Mouse (Mus musculus) left cerebral cortex, adult 2 months (tissue): ENCODE measurements at regions not wholly inside any gene's neighbourhood (a gene's known extent, or its start where the extent isn't known, plus 50 kb on each side); places are given as distances from the start of the nearest gene placed in this dataset.

ENCODE experiments used
- DNase-seq, 2 experiments: peaks; one replicate each; pipeline ENCODE4 v3.0.0; 2021 to 2022; ENCODE audit warnings: low spot score in 2 of 2, mixed read lengths in 1 of 2; ENCODE audit errors: extremely low spot score in 1 of 2
- H3K27ac ChIP-seq: fragments of 200-600 bp; 2 replicates; pipeline ENCODE4 v1.8.1; 2022
- H3K4me3 ChIP-seq: fragments of 200-600 bp; 2 replicates; pipeline ENCODE4 v1.8.1; 2022
- CTCF ChIP-seq: fragments of 200-600 bp; IDR thresholded peaks from 2 replicates; pipeline ENCODE4 v1.8.1; 2022; ENCODE audit warnings: antibody characterized with exemption, mild to moderate bottlenecking, moderate library complexity
- intact Hi-C: fragments of 180-260 bp; cut with DNase I; formaldehyde crosslinking; loops from one replicate; pipeline ENCODE4 v1.15.1; 2025

DNA sequence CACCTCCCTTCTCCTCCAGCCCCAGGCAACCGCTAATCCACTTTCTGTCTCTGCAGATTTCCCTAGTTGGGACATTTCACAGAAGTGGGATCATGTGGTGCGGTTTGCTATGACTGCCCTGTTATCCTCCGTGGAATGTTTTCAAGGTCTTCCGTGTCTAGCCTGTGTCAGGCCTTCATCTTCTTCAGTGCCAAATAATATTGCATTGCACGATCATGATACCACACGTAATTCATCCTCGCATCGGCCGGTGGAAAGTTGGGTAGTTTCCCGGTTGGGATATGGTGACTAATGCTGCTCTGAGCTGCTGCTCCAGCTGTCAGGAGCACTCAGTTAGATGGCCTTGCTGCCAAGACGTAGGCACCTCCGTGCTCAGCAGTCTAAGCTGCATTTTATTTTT is 55.3 kb upstream of the Otos start:
- Histone ChIP-seq H3K27ac (no peak overlapping the region), H3K4me3 (no peak overlapping the region)
- TF ChIP-seq CTCF = no peak
- no peak for DNase-seq
- intact Hi-C loops = no loop called here

DNA sequence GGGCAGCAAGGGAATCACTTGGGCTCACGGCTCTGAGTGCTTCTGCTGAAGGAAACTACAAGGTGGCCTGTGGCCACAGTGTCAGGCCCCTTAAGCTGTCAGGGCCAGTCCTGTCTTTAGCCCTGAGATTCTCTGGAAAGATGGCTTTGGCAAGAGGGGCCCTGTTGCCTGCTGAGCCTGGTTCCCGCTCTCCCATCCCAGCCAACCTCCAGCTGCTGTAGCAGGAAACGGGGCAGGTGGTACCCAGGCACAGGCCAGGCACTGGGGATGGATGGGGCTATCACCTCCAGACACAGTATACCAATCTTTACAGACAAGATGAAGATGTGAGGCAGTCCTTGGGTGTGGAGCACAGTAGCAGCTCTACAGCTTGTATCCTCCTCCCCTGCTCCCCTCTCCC is 54.6 kb upstream of the Otos start:
- no peak for DNase-seq
- H3K27ac ChIP-seq = no peak overlapping the region
- no peak for TF ChIP-seq CTCF
- H3K4me3 ChIP-seq = no peak overlapping the region
- intact Hi-C loops = no loop called here

DNA sequence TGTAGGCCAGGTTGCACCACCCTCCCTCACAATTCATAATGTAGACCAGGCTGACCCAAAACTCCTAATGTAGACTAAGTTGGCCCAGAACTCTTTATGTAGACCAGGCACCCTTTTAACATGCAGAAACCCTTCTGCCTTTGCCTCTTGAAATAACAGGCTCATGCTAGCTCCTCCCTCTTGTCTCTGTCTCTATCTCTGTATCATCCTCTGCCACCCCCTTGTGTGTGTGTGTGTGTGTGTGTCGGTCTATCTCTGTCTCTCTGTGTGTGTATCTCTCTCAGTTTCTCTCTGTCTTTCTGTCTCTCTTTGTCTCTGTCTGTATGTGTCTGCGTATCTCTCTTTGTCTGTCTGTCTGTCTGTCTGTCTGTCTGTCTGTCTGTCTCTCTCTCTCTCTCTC is 51.5 kb upstream of the Otos start:
- intact Hi-C loops = no loop called here
- Histone ChIP-seq H3K4me3 (no peak overlapping the region), H3K27ac (no peak overlapping the region)
- no peak for TF ChIP-seq CTCF
- DNase-seq = no peak

DNA sequence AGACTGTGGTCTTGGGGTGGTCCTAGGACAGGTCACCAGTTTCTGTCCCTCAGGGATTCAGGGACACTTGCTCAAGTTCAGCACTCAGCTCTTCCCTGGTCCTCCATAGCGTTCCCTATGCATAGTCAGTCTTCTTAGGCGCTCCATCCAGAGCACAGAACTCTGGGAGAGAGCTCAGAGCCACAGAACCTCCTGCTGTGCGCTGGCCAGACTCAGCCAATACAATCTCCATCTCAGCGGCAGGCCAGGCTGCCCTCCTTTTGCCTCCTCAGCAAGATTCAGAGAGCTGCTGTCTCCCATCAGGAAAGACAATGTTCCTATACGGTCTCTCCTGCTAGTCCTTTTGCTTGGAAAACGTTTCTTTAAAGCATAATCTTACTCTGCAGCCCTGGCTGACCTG is 51.1 kb upstream of the Otos start:
- H3K4me3 ChIP-seq = no peak overlapping the region
- intact Hi-C loops = loop anchor here (5.0 kb wide), 1 partner anchor 188 kb away; no protein-coding TSS in a partner anchor
- DNase-seq = no peak
- H3K27ac ChIP-seq = no peak overlapping the region
- no peak for TF ChIP-seq CTCF

DNA sequence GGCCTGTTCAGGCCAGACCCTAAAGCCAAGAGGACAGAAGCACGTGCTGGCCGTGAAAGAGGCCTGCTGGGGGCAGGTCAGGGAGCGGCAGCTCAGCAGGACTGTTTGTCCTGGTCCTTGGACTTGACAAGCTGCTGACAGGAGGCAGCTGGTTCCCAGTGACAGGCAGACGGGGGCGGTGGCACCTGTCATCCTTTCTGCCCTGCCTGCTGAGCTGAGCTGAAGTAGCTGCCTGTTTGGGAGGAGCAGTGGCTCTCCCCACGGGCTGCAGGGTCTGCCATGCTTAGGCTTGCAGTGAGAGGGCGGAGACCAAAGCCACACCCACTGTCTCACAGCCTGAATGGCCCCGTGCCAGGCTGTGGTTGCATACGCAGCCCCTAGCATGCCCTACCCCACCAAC is 50.4 kb upstream of the Otos start:
- Histone ChIP-seq H3K4me3 (no peak overlapping the region), H3K27ac (no peak overlapping the region)
- no peak for TF ChIP-seq CTCF
- intact Hi-C loops = loop anchor here (5.0 kb wide), 1 partner anchor 188 kb away; no protein-coding TSS in a partner anchor
- peak in 1 of 2 experiments; percentile 40 for DNase-seq

DNA sequence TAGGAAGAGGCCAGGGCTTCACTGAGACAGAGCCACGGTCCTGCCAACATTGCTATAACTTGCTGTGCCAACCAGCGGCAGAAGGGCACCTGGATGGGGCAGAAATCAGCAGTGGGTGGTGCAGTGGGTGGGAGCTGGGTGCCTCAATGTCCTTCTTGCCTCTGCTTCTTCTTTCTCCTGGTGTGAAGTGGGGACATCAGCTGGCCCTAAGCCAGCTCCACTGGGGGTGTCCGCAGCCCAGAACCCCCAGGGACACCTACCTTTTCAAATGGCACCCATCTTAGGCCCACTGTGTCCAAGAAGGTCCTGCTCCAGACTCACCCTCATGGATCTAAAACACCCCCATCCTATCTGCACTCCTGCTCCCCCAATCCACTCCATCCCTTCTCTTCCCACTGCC is 49.9 kb upstream of the Otos start:
- intact Hi-C loops = loop anchor here (5.0 kb wide), 1 partner anchor 189 kb away; no protein-coding TSS in a partner anchor
- Histone ChIP-seq H3K27ac (no peak overlapping the region), H3K4me3 (no peak overlapping the region)
- TF ChIP-seq CTCF = no peak
- DNase-seq = no peak
